Mouse (Mus musculus) MEL (cell line): Measurements from ENCODE around the gene Phf21b. TPM values are rescaled to one million over a fixed set of nuclear protein-coding genes. Genes with fewer than 3 reads are reported as not detected.

ENCODE experiments used
- DNase-seq: peaks from one replicate; pipeline ENCODE4 v3.0.0; 2011; ENCODE audit warnings: low read depth, low spot score
- H3K27ac ChIP-seq: 2 replicates; pipeline ENCODE4 v1.5.1; 2012; ENCODE audit warnings: low read depth, mild to moderate bottlenecking, control low read depth, low read length, moderate library complexity; ENCODE audit not compliant: control insufficient read depth
- H3K27me3 ChIP-seq, 2 experiments: fragments of 150-350 bp in 1 of 2; sonication (generic) in 1 of 2; 2 replicates each; pipeline ENCODE4 v1.6.1; 2012; ENCODE audit warnings: low read length in 2 of 2, mild to moderate bottlenecking in 2 of 2, improper control_type of control experiment in 1 of 2, moderate library complexity in 1 of 2; ENCODE audit not compliant: insufficient read depth in 2 of 2, control insufficient read depth in 1 of 2
- H3K36me3 ChIP-seq, 2 experiments: 2 replicates each; pipeline ENCODE4 v1.6.1; 2012 to 2014; ENCODE audit warnings: low read length in 2 of 2, improper control_type of control experiment in 1 of 2, inconsistent platforms in 1 of 2, mild to moderate bottlenecking in 1 of 2; ENCODE audit not compliant: insufficient read depth in 2 of 2, control insufficient read depth in 1 of 2
- H3K4me1 ChIP-seq, 2 experiments: fragments of 150-350 bp in 1 of 2; sonication (generic) in 1 of 2; 2 replicates each; pipeline ENCODE4 v1.6.1; 2012; ENCODE audit warnings: low read length in 2 of 2, improper control_type of control experiment in 1 of 2, mild to moderate bottlenecking in 1 of 2; ENCODE audit not compliant: insufficient read depth in 2 of 2, control insufficient read depth in 1 of 2
- H3K4me3 ChIP-seq, 2 experiments: fragments of 150-350 bp in 1 of 2; sonication (generic) in 1 of 2; 2 replicates each; pipeline ENCODE4 v1.5.1; 2012; ENCODE audit warnings: low read depth in 2 of 2, low read length in 2 of 2, mild to moderate bottlenecking in 2 of 2, moderate library complexity in 2 of 2, control low read depth in 1 of 2, improper control_type of control experiment in 1 of 2; ENCODE audit not compliant: control insufficient read depth in 1 of 2, insufficient read depth in 1 of 2
- H3K79me2 ChIP-seq: 2 replicates; pipeline ENCODE4 v1.6.1; 2012; ENCODE audit warnings: mild to moderate bottlenecking, low read length, moderate library complexity; ENCODE audit not compliant: control insufficient read depth, poor library complexity, insufficient read depth
- H3K9ac ChIP-seq: 2 replicates; pipeline ENCODE4 v1.6.1; 2012; ENCODE audit warnings: low read depth, mild to moderate bottlenecking, control low read depth, low read length, moderate library complexity; ENCODE audit not compliant: control insufficient read depth, poor library complexity, severe bottlenecking
- H3K9me3 ChIP-seq: fragments of 150-350 bp; sonication (generic); replicated peaks from 2 replicates; pipeline ENCODE4 v1.6.1; 2012; ENCODE audit warnings: mild to moderate bottlenecking, low read length, improper control_type of control experiment, moderate library complexity; ENCODE audit not compliant: insufficient read depth
- BHLHE40 ChIP-seq: IDR thresholded peaks from 2 replicates; pipeline ENCODE4 v1.6.1; 2012; ENCODE audit warnings: low read depth, mild to moderate bottlenecking, inconsistent platforms, low read length, improper control_type of control experiment, borderline replicate concordance
- CHD1 ChIP-seq: IDR thresholded peaks from 2 replicates; pipeline ENCODE4 v1.6.1; 2012; ENCODE audit warnings: low read depth, mild to moderate bottlenecking, inconsistent platforms, low read length, improper control_type of control experiment
- CHD2 ChIP-seq: IDR thresholded peaks from 2 replicates; pipeline ENCODE4 v1.6.1; 2011; ENCODE audit warnings: low read length, improper control_type of control experiment
- CTCF ChIP-seq, 3 experiments: IDR thresholded peaks in 2 of 3; conservative IDR thresholded peaks in 1 of 3; 2 replicates each; pipeline ENCODE4 v1.5.1; 2011 to 2012; ENCODE audit warnings: low read length in 3 of 3, low read depth in 2 of 3, mild to moderate bottlenecking in 2 of 3, improper control_type of control experiment in 1 of 3, inconsistent platforms in 1 of 3, mixed read lengths in 1 of 3, moderate library complexity in 1 of 3; ENCODE audit not compliant: control insufficient read depth in 1 of 3, insufficient read depth in 1 of 3, poor library complexity in 1 of 3, severe bottlenecking in 1 of 3
- E2F4 ChIP-seq: IDR thresholded peaks from 2 replicates; pipeline ENCODE4 v1.6.1; 2011; ENCODE audit warnings: low read depth, low read length, improper control_type of control experiment, borderline replicate concordance
- ELF1 ChIP-seq: IDR thresholded peaks from 2 replicates; pipeline ENCODE4 v1.6.1; 2014; ENCODE audit warnings: low read depth, mild to moderate bottlenecking, inconsistent platforms, low read length, improper control_type of control experiment, moderate library complexity
- EP300 ChIP-seq, 2 experiments: IDR thresholded peaks; 2 replicates each; pipeline ENCODE4 v1.6.1; 2011; ENCODE audit warnings: improper control_type of control experiment in 2 of 2, low read length in 2 of 2, low read depth in 1 of 2, mild to moderate bottlenecking in 1 of 2
- HCFC1 ChIP-seq: IDR thresholded peaks from 2 replicates; pipeline ENCODE4 v1.6.1; 2012; ENCODE audit warnings: low read depth, mild to moderate bottlenecking, inconsistent platforms, low read length, improper control_type of control experiment, moderate library complexity
- JUND ChIP-seq: IDR thresholded peaks from 2 replicates; pipeline ENCODE4 v1.6.1; 2011; ENCODE audit warnings: low read depth, mild to moderate bottlenecking, improper control_type of control experiment, low read length
- KAT2A ChIP-seq: conservative IDR thresholded peaks from 2 replicates; pipeline ENCODE4 v1.6.1; 2012; ENCODE audit warnings: low read depth, low read length, improper control_type of control experiment, inconsistent platforms
- MAFK ChIP-seq: IDR thresholded peaks from 2 replicates; pipeline ENCODE4 v1.6.1; 2011; ENCODE audit warnings: low read depth, mild to moderate bottlenecking, low read length, improper control_type of control experiment, borderline replicate concordance
- MAZ ChIP-seq: IDR thresholded peaks from 2 replicates; pipeline ENCODE4 v1.6.1; 2012; ENCODE audit warnings: low read depth, mild to moderate bottlenecking, inconsistent platforms, low read length, improper control_type of control experiment
- MEF2A ChIP-seq: IDR thresholded peaks from 2 replicates; pipeline ENCODE4 v1.6.1; 2014; ENCODE audit warnings: low read depth, mild to moderate bottlenecking, inconsistent platforms, low read length, improper control_type of control experiment; ENCODE audit not compliant: poor library complexity, insufficient replicate concordance, severe bottlenecking; ENCODE audit errors: extremely low read depth
- MXI1 ChIP-seq: IDR thresholded peaks from 2 replicates; pipeline ENCODE4 v1.6.1; 2011; ENCODE audit warnings: mild to moderate bottlenecking, low read depth, low read length, improper control_type of control experiment
- MYB ChIP-seq: IDR thresholded peaks from 2 replicates; pipeline ENCODE4 v1.6.1; 2011; ENCODE audit warnings: mild to moderate bottlenecking, low read depth, low read length, improper control_type of control experiment
- NELFE ChIP-seq: IDR thresholded peaks from 2 replicates; pipeline ENCODE4 v1.6.1; 2011; ENCODE audit warnings: low read depth, low read length, improper control_type of control experiment
- NRF1 ChIP-seq: IDR thresholded peaks from 2 replicates; pipeline ENCODE4 v1.6.1; 2014; ENCODE audit warnings: low read depth, mild to moderate bottlenecking, inconsistent platforms, low read length, improper control_type of control experiment, moderate library complexity; ENCODE audit not compliant: poor library complexity, insufficient read depth, severe bottlenecking
- POLR2A ChIP-seq, 2 experiments: IDR thresholded peaks; 2 replicates each; pipeline ENCODE4 v1.6.1; 2011 to 2012; ENCODE audit warnings: low read length in 2 of 2, mild to moderate bottlenecking in 2 of 2, control low read depth in 1 of 2, improper control_type of control experiment in 1 of 2, low read depth in 1 of 2, moderate library complexity in 1 of 2; ENCODE audit not compliant: control insufficient read depth in 1 of 2, insufficient read depth in 1 of 2, poor library complexity in 1 of 2
- POLR2AphosphoS2 ChIP-seq: IDR thresholded peaks from 2 replicates; pipeline ENCODE4 v1.6.1; 2011; ENCODE audit warnings: low read length, improper control_type of control experiment
- POLR2AphosphoS5 ChIP-seq: IDR thresholded peaks from 2 replicates; pipeline ENCODE4 v1.6.1; 2012; ENCODE audit warnings: low read depth, borderline replicate concordance, mild to moderate bottlenecking, inconsistent platforms, low read length, moderate library complexity, mixed read lengths
- RAD21 ChIP-seq: IDR thresholded peaks from 2 replicates; pipeline ENCODE4 v1.6.1; 2011; ENCODE audit warnings: mild to moderate bottlenecking, low read depth, low read length, improper control_type of control experiment
- SIN3A ChIP-seq: IDR thresholded peaks from 2 replicates; pipeline ENCODE4 v1.6.1; 2012; ENCODE audit warnings: low read length, improper control_type of control experiment, inconsistent platforms
- SMC3 ChIP-seq: IDR thresholded peaks from 2 replicates; pipeline ENCODE4 v1.6.1; 2011; ENCODE audit warnings: low read depth, low read length, improper control_type of control experiment
- TBP ChIP-seq: IDR thresholded peaks from 2 replicates; pipeline ENCODE4 v1.8.0; 2011; ENCODE audit warnings: low read depth, low read length, improper control_type of control experiment
- USF1 ChIP-seq: IDR thresholded peaks from 2 replicates; pipeline ENCODE4 v1.6.1; 2014; ENCODE audit warnings: low read depth, mild to moderate bottlenecking, inconsistent platforms, low read length, improper control_type of control experiment, moderate library complexity
- polyA plus RNA-seq, 2 experiments: library from polyadenylated mRNA; stranded (reverse) in 1 of 2; unstranded in 1 of 2; fragments of >175 nt in 1 of 2; fragments of >200 nt in 1 of 2; gene quantifications; 2 replicates each; pipeline versions ENCODE4 v1.2.1 to v1.2.4; 2012; ENCODE audit warnings: low replicate concordance in 2 of 2, low read depth in 1 of 2; ENCODE audit not compliant: insufficient read length in 2 of 2, insufficient read depth in 1 of 2, missing spikeins in 1 of 2
- total RNA-seq: library from RNA; depleted of rRNA; stranded (reverse); fragments of 300-350 nt; gene quantifications from 2 replicates; pipeline ENCODE4 v1.2.3, GENCODE M21; 2012

Phf21b gene
- total and polyA plus RNA-seq, 3 experiments = 4.7 to 14.7 TPM; not detected in 1

DNA sequence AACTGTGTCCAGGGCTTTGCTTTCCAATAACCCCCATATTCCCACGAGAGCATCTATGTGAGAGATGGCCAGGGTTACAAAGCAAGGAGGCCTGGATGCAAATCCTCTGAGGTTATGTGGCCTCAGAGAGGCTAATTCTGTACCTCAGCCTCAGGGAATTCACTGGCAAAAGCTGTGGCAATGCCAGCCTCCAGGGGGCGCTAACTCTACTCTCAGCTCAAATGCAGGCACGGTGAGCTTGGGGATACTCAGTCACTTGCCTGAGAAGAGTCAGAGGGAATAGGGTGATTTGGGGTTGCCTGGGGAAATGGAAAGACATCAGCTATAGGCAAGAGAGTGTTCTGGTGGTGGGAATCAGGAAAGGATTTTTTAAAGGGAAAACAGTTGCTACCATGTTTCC lies 52.2 kb downstream of the Phf21b start:
- no peak overlapping the region for H3K27ac ChIP-seq
- DNase-seq = peak; percentile 58
- H3K27me3 ChIP-seq = no peaks in the 10 kb centered on the region
- H3K9me3 ChIP-seq = no peaks in the 10 kb centered on the region
- no peaks in the 10 kb centered on the region for H3K79me2 ChIP-seq
- H3K36me3 ChIP-seq = no peaks in the 10 kb centered on the region
- peak; percentile 53 for TF ChIP-seq SMC3
- no peak for TF ChIP-seq MEF2A
- peak; percentile 66 to 78 (median 72) for TF ChIP-seq CTCF (IDR thresholded peaks at IDR 0.05 in 2 of 3, conservative IDR thresholded peaks at IDR 0.05 in 1 of 3; ENCODE audit: control insufficient read depth in 1 of 3, insufficient read depth in 1 of 3, low read depth in 2 of 3, low read length in 3 of 3, poor library complexity in 1 of 3, severe bottlenecking in 1 of 3)
- TF ChIP-seq POLR2AphosphoS2 = no peak
- no peak for TF ChIP-seq USF1
- no peak for TF ChIP-seq KAT2A
- TF ChIP-seq MYB = no peak
- no peak for TF ChIP-seq NRF1
- TF ChIP-seq E2F4 = no peak
- no peak for TF ChIP-seq MAFK
- TF ChIP-seq CHD1 = no peak
- no peak for TF ChIP-seq MXI1
- no peak for TF ChIP-seq POLR2A (IDR thresholded peaks at IDR 0.05; ENCODE audit: control insufficient read depth in 1 of 2, insufficient read depth in 1 of 2, low read depth in 1 of 2, low read length in 2 of 2, poor library complexity in 1 of 2)
- TF ChIP-seq ELF1 = no peak
- TF ChIP-seq POLR2AphosphoS5 = no peak
- TF ChIP-seq HCFC1 = no peak
- no peak for TF ChIP-seq CHD2
- TF ChIP-seq EP300 (IDR thresholded peaks at IDR 0.05; ENCODE audit: low read depth in 1 of 2, low read length in 2 of 2) = no peak
- no peak for TF ChIP-seq JUND
- no peak for TF ChIP-seq NELFE
- TF ChIP-seq MAZ = no peak
- no peak for TF ChIP-seq SIN3A
- TF ChIP-seq BHLHE40 = no peak
- no peak for TF ChIP-seq TBP
- peak; percentile 38 for TF ChIP-seq RAD21
- TF ChIP-seq, all 39 proteins: peak for 3
- Histone ChIP-seq H3K9ac (no peak overlapping the region), H3K4me3 (no peak overlapping the region), H3K4me1 (no peaks in the 10 kb centered on the region)
